Mouse (Mus musculus) subcutaneous adipose tissue, adult 2 months (tissue): ENCODE data around the gene Epb41l2. TPM values are rescaled to one million over a fixed set of nuclear protein-coding genes. Genes with fewer than 3 reads are reported as not detected.

Experiments used
- polyA plus RNA-seq: library from polyadenylated mRNA; depleted of rRNA; stranded (reverse); fragments of >200 nt; gene quantifications from 2 replicates; pipeline ENCODE4 v1.2.3, GENCODE M21; 2012; ENCODE audit warnings: low replicate concordance; rRNA removed

Gene Epb41l2
- 91.7 and 147 TPM in 2 replicates for polyA plus RNA-seq

GRCm38 (mm10) chr10:25359208-25359958 lies at the start of gene Epb41l2:
Gene Epb41l2 (plus strand): TSS chr10:25359798.

DNA sequence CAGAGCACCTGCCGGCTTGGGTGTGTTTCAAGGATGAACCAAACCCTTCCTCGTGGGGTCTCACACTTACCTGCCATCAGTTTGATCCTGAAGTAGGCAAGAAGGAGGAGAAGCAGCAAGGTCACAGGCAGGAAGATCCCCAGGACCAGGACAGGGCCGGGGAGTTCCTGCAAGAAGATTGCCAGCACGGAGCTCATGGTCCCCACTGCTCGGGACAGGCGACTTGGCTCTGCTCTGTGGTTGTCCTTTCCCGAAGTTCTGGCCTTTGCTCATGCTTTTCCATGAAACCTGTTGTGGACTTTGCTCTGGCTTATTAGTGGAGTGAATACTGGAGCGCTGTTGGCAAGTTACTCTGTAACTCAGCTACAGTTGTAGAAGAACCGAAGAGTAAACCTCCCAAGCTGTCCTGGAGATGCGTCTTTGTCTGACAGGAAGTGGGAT lies 176.3 kb downstream of the Epb41l2 start, which contains the start of gene Smlr1:
Gene Smlr1 (minus strand): TSS at position 377 of the 441 bp plus-strand sequence.

Other genes starting within 250 kb of the Epb41l2 start
- 10.8 and 13.0 TPM in 2 replicates for gene Akap7, start 51.9 kb upstream of the Epb41l2 start, polyA plus RNA-seq
- not detected in 2 replicates for gene Smlr1, start 176.5 kb downstream of the Epb41l2 start, polyA plus RNA-seq